Mouse (Mus musculus) midbrain, embryonic 11.5 days (tissue): ENCODE data around the gene Map4k5. TPM values are rescaled to one million over a fixed set of nuclear protein-coding genes. Genes with fewer than 3 reads are reported as not detected.

Experiments
- ATAC-seq: fragments of 200-750 bp; cut with Nextera tagmentation; 2 replicates; pipeline ENCODE4 v1.8.0; 2017; ENCODE audit warnings: moderate TSS enrichment, moderate library complexity; ENCODE audit not compliant: low FRiP score
- DNase-seq: peaks from one replicate; pipeline ENCODE4 v3.0.0; 2015; ENCODE audit warnings: low spot score; ENCODE audit errors: missing footprints
- H3K27ac ChIP-seq: fragments of 300-500 bp; sonication (generic); 2 replicates; pipeline ENCODE4 v1.5.1; 2014; ENCODE audit warnings: low read depth, low read length
- H3K27me3 ChIP-seq: fragments of 300-500 bp; sonication (generic); 2 replicates; pipeline ENCODE4 v1.6.1; 2014; ENCODE audit warnings: mild to moderate bottlenecking, low read length, moderate library complexity, mixed read lengths; ENCODE audit not compliant: control insufficient read depth, insufficient read depth
- H3K36me3 ChIP-seq: fragments of 300-500 bp; sonication (generic); 2 replicates; pipeline ENCODE4 v1.6.1; 2014; ENCODE audit warnings: mild to moderate bottlenecking, low read length, moderate library complexity, mixed read lengths; ENCODE audit not compliant: control insufficient read depth, insufficient read depth
- H3K4me1 ChIP-seq: fragments of 300-500 bp; sonication (generic); 2 replicates; pipeline ENCODE4 v1.6.1; 2014; ENCODE audit warnings: low read length; ENCODE audit not compliant: control insufficient read depth, insufficient read depth
- H3K4me2 ChIP-seq: fragments of 300-500 bp; sonication (generic); 2 replicates; pipeline ENCODE4 v1.6.1; 2014; ENCODE audit warnings: mild to moderate bottlenecking, moderate library complexity
- H3K4me3 ChIP-seq: fragments of 300-500 bp; sonication (generic); 2 replicates; pipeline ENCODE4 v1.5.1; 2014; ENCODE audit warnings: low read depth, low read length
- H3K9ac ChIP-seq: fragments of 300-500 bp; sonication (generic); 2 replicates; pipeline ENCODE4 v1.6.1; 2014; ENCODE audit warnings: low read length
- H3K9me3 ChIP-seq: fragments of 300-500 bp; sonication (generic); 2 replicates; pipeline ENCODE4 v1.6.1; 2016; ENCODE audit warnings: low read length; ENCODE audit not compliant: control insufficient read depth
- WGBS: fragments of 180-500 bp; shearing (Covaris S2); extraction: QIAGEN DNeasy Blood & Tissue Kit; methylation state at CpG from one replicate; pipeline ENCODE4 v1.1.7; 2014; 5-methylcytosine and 5-hydroxymethylcytosine counted together
- polyA plus RNA-seq: library from polyadenylated mRNA; unstranded; fragments of >200 nt; fragmentation: Nextera tagmentation; extraction: Ambion mirVana; gene quantifications from 2 replicates; pipeline ENCODE4 v1.2.1, GENCODE M21; 2014

Gene Map4k5
- polyA plus RNA-seq, 1 experiment from 2014 or later = 27.7 TPM

- WGBS = 62% methylated on average over 6 of the region's 6 CpGs
Observed at GRCm38 (mm10) chr12:69893927-69894326, 927 bp upstream of the Map4k5 start.

DNA sequence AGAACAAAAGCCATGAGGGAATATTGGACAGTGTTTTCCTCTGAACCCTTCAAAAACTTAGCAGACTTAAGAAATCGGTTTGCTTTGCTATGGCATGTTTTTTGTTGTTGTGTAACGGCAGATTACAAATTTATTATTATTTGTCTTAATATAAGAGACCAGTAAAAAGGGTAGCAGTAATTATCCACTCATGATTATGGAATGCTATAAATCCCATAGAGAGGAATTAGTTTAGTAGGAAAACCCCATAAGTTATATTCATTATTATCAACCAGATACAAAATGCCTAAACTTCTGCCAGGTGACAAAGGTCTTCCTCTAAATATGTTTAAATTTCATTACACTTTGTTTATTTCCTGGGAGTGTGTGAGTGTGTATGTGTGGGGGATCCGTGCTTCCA is 1.3 kb downstream of the Map4k5 start:
- Histone ChIP-seq H3K4me3 (peak overlapping the region; percentile 89), H3K9me3 (no peaks in the 10 kb centered on the region), H3K27ac (no peak overlapping the region), H3K9ac (peak overlapping the region; percentile 96), H3K36me3 (peaks cover 2% of the 10 kb centered on the region; the same call in 1 of the 2 replicates), H3K4me1 (peaks cover 20% of the 10 kb centered on the region), H3K27me3 (no peaks in the 10 kb centered on the region), H3K4me2 (peak overlapping the region; percentile 59)
- ATAC-seq = no peak
- DNase-seq = peak; percentile 91
- WGBS = 49% methylated on average over 3 of the region's 3 CpGs

More at GRCm38 (mm10) chr12:69893927-69894326, 927 bp upstream of the Map4k5 start:
- Histone ChIP-seq H3K4me3 (no peak overlapping the region), H3K9ac (no peak overlapping the region), H3K4me1 (peaks cover 19% of the 10 kb centered on the region), H3K27me3 (no peaks in the 10 kb centered on the region), H3K4me2 (no peak overlapping the region), H3K27ac (no peak overlapping the region), H3K36me3 (no peaks in the 10 kb centered on the region), H3K9me3 (no peaks in the 10 kb centered on the region)
- no peak for DNase-seq
- ATAC-seq = no peak

- no peak overlapping the region for H3K4me3 ChIP-seq
- no peak overlapping the region for H3K27ac ChIP-seq
- H3K27me3 ChIP-seq = no peaks in the 10 kb centered on the region
- H3K4me1 ChIP-seq = peaks cover 20% of the 10 kb centered on the region
- peak overlapping the region; percentile 23 for H3K4me2 ChIP-seq
- H3K9me3 ChIP-seq = no peaks in the 10 kb centered on the region
- H3K9ac ChIP-seq = peak overlapping the region; percentile 12; the same call in 1 of the 2 replicates
- peaks cover 2% of the 10 kb centered on the region; the same call in 1 of the 2 replicates for H3K36me3 ChIP-seq
- 32% methylated on average over 5 of the region's 5 CpGs for WGBS
- ATAC-seq = no peak
- no peak for DNase-seq
Observed at GRCm38 (mm10) chr12:69890476-69890875, 2.5 kb downstream of the Map4k5 start.

- Histone ChIP-seq H3K4me3 (no peak overlapping the region), H3K9me3 (no peaks in the 10 kb centered on the region), H3K4me2 (peak overlapping the region; percentile 23), H3K27ac (no peak overlapping the region), H3K4me1 (peaks cover 20% of the 10 kb centered on the region), H3K27me3 (no peaks in the 10 kb centered on the region), H3K9ac (peak overlapping the region; percentile 12; the same call in 1 of the 2 replicates), H3K36me3 (peaks cover 2% of the 10 kb centered on the region; the same call in 1 of the 2 replicates)
- WGBS = 36% methylated on average over 6 of the region's 6 CpGs
- DNase-seq (no peak), ATAC-seq (no peak)
Observed at GRCm38 (mm10) chr12:69890051-69890450, 2.9 kb downstream of the Map4k5 start.

- DNase-seq (no peak), ATAC-seq (no peak)
- Histone ChIP-seq H3K27ac (no peak overlapping the region), H3K27me3 (no peaks in the 10 kb centered on the region), H3K4me2 (no peak overlapping the region), H3K4me1 (peaks cover 20% of the 10 kb centered on the region), H3K9me3 (no peaks in the 10 kb centered on the region), H3K4me3 (no peak overlapping the region), H3K36me3 (peaks cover 2% of the 10 kb centered on the region; the same call in 1 of the 2 replicates), H3K9ac (no peak overlapping the region)
- 82% methylated on average over 1 of the region's 1 CpGs for WGBS
Observed at GRCm38 (mm10) chr12:69888345-69888744, 4.7 kb downstream of the Map4k5 start.

DNA sequence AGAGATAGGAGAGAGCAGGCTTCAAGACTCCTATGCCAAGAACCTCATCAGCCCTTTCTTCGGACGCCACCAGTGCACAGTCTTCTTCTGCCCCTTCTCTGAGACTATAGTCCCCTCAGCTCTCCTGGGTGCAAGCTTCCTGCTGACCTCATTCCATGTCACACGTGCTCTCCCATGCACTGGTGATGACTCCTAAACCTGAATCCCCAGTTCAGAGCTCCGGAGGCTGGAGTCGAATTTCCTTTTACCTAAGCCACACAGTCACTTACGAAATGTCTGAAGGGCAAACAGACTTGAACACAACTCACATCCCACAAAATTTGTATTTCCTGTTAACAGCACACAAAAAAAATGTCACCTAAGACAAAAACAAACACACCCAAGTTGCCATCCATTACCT is 5.2 kb downstream of the Map4k5 start:
- Histone ChIP-seq H3K4me1 (peaks cover 20% of the 10 kb centered on the region), H3K36me3 (peaks cover 2% of the 10 kb centered on the region; the same call in 1 of the 2 replicates), H3K9ac (no peak overlapping the region), H3K4me3 (no peak overlapping the region), H3K9me3 (no peaks in the 10 kb centered on the region), H3K27me3 (no peaks in the 10 kb centered on the region), H3K27ac (no peak overlapping the region), H3K4me2 (no peak overlapping the region)
- ATAC-seq (no peak), DNase-seq (no peak)
- 88% methylated on average over 6 of the region's 6 CpGs for WGBS

GRCm38 (mm10) chr12:69885170-69885923 is 7.7 kb downstream of the Map4k5 start:
- Histone ChIP-seq H3K4me3 (no peak overlapping the region), H3K9me3 (no peaks in the 10 kb centered on the region), H3K4me2 (no peak overlapping the region), H3K27me3 (no peaks in the 10 kb centered on the region), H3K36me3 (peaks cover 2% of the 10 kb centered on the region; the same call in 1 of the 2 replicates), H3K27ac (no peak overlapping the region), H3K4me1 (peaks cover 8% of the 10 kb centered on the region), H3K9ac (no peak overlapping the region)
- WGBS = 94% methylated on average over 5 of the region's 5 CpGs
- peak; percentile 65 for DNase-seq
- ATAC-seq = no peak

- H3K4me1 ChIP-seq = peaks cover 10% of the 10 kb centered on the region
- H3K27me3 ChIP-seq = no peaks in the 10 kb centered on the region
- H3K9ac ChIP-seq = no peak overlapping the region
- no peak overlapping the region for H3K4me3 ChIP-seq
- WGBS = 96% methylated on average over 5 of the region's 5 CpGs
- H3K36me3 ChIP-seq = peaks cover 2% of the 10 kb centered on the region; the same call in 1 of the 2 replicates
- no peak overlapping the region for H3K4me2 ChIP-seq
- ATAC-seq (no peak), DNase-seq (no peak)
- H3K9me3 ChIP-seq = no peaks in the 10 kb centered on the region
- no peak overlapping the region for H3K27ac ChIP-seq
Observed at GRCm38 (mm10) chr12:69884053-69884452, 8.9 kb downstream of the Map4k5 start.

DNA sequence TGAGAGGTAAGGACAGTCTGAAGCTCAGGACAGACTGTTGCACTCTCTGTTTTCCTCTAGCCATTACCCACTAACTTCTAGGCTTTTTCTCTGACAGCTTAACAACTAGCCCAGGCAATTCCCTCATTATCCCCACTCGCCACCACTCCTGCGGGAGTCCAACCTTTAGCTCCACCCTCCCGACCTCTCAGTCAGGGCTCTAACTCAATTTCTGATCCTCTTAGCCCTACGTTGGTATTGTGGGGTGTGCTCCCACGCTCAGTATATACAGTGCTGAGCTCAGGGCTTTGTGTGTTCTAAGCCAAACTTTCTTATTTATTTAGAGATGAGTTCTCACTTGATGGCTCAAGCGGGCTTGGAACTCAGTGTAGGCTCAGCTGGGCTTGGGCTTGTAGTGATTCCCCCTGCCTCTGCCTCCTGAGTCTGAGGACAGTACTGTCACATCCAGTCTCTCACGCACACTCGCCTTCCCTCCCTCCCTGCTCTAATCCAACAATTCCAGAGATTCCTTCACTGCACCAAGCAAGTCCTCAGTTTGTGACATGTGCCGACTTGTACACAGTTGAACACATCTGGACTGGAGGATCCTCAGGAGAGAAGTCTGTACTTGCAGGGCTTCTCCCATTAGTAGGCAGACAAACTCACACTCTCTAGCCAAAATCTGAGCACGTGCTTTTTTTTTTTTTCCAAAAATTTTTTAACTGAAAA is 11.6 kb downstream of the Map4k5 start:
- H3K4me1 ChIP-seq = peaks cover 9% of the 10 kb centered on the region
- H3K4me2 ChIP-seq = no peak overlapping the region
- 23% methylated on average over 10 of the region's 10 CpGs for WGBS
- H3K9ac ChIP-seq = no peak overlapping the region
- no peak overlapping the region for H3K4me3 ChIP-seq
- DNase-seq (no peak), ATAC-seq (peak; percentile 38; the same call in 1 of the 2 replicates)
- H3K27me3 ChIP-seq = no peaks in the 10 kb centered on the region
- H3K36me3 ChIP-seq = no peaks in the 10 kb centered on the region
- no peaks in the 10 kb centered on the region for H3K9me3 ChIP-seq
- H3K27ac ChIP-seq = no peak overlapping the region
